Mouse (Mus musculus): ENCODE measurements around the gene Pxt1. TPM values are rescaled to one million over a fixed set of nuclear protein-coding genes. Genes with fewer than 3 reads are reported as not detected.

Pxt1 gene
- polyA plus RNA-seq, 1 experiment: not detected

GRCm38 (mm10) chr17:28960597-28960996 is 17.0 kb upstream of the Pxt1 start:
- Histone ChIP-seq H3K4me1 (ENCODE audit: control insufficient read depth, insufficient read depth, insufficient read length, low read length) (peaks cover under 1% of the 10 kb centered on the region; the same call in 1 of the 2 replicates), H3K27ac (replicated peaks; ENCODE audit: low read depth, low read length) (no peak overlapping the region), H3K4me3 (ENCODE audit: insufficient read depth, low read depth, low read length) (no peak overlapping the region)

GRCm38 (mm10) chr17:28954416-28954815 is 10.8 kb upstream of the Pxt1 start:
- 0 out of 2 replicates have a peak overlapping the region, but pooled peaks have one; percentile 88 for H3K27ac ChIP-seq (replicated peaks; ENCODE audit: low read depth, low read length)
- H3K4me1 ChIP-seq (ENCODE audit: control insufficient read depth, insufficient read depth, insufficient read length, low read length): peaks cover 16% of the 10 kb centered on the region; the same call in 1 of the 2 replicates
- peak overlapping the region; percentile 94; the same call in 1 of the 2 replicates for H3K4me3 ChIP-seq (ENCODE audit: insufficient read depth, low read depth, low read length)

- Histone ChIP-seq H3K4me1 (ENCODE audit: control insufficient read depth, insufficient read depth, insufficient read length, low read length) (peaks cover 16% of the 10 kb centered on the region; the same call in 1 of the 2 replicates), H3K4me3 (ENCODE audit: insufficient read depth, low read depth, low read length) (peak overlapping the region; percentile 94), H3K27ac (replicated peaks; ENCODE audit: low read depth, low read length) (peak overlapping the region; percentile 88)
These were observed 9.6 kb upstream of the Pxt1 start for GRCm38 (mm10) chr17:28953251-28953650.

- Histone ChIP-seq H3K4me3 (ENCODE audit: insufficient read depth, low read depth, low read length) (peak within 1 kb of the TSS; percentile 94), H3K4me1 (ENCODE audit: control insufficient read depth, insufficient read depth, insufficient read length, low read length) (peaks cover 16% of the 10 kb centered on the region; the same call in 1 of the 2 replicates), H3K27ac (replicated peaks; ENCODE audit: low read depth, low read length) (peak within 1 kb of the TSS; percentile 89)
These were observed 8.5 kb upstream of the Pxt1 start, which contains the start of gene Kctd20 for GRCm38 (mm10) chr17:28951831-28952799. Gene Kctd20, plus strand, starts transcription at chr17:28951950.

- Histone ChIP-seq H3K4me1 (ENCODE audit: control insufficient read depth, insufficient read depth, insufficient read length, low read length) (peaks cover 16% of the 10 kb centered on the region; the same call in 1 of the 2 replicates), H3K4me3 (ENCODE audit: insufficient read depth, low read depth, low read length) (no peak overlapping the region), H3K27ac (replicated peaks; ENCODE audit: low read depth, low read length) (no peak overlapping the region)
These were observed 7.1 kb upstream of the Pxt1 start for GRCm38 (mm10) chr17:28950751-28951150.

- Histone ChIP-seq H3K27ac (replicated peaks; ENCODE audit: low read depth, low read length) (no peak overlapping the region), H3K4me3 (ENCODE audit: insufficient read depth, low read depth, low read length) (no peak overlapping the region), H3K4me1 (ENCODE audit: control insufficient read depth, insufficient read depth, insufficient read length, low read length) (peaks cover under 1% of the 10 kb centered on the region; the same call in 1 of the 2 replicates)
These were observed 5.0 kb upstream of the Pxt1 start for GRCm38 (mm10) chr17:28948661-28949060.

- Histone ChIP-seq H3K4me3 (ENCODE audit: insufficient read depth, low read depth, low read length) (no peak overlapping the region), H3K4me1 (ENCODE audit: control insufficient read depth, insufficient read depth, insufficient read length, low read length) (no peaks in the 10 kb centered on the region)
These were observed 3.6 kb upstream of the Pxt1 start for GRCm38 (mm10) chr17:28947011-28947939.

GRCm38 (mm10) chr17:28944481-28944880 is 841 bp upstream of the Pxt1 start:
- no peak overlapping the region for H3K27ac ChIP-seq (replicated peaks; ENCODE audit: low read depth, low read length)
- H3K4me3 ChIP-seq (ENCODE audit: insufficient read depth, low read depth, low read length): no peak overlapping the region
- no peaks in the 10 kb centered on the region for H3K4me1 ChIP-seq (ENCODE audit: control insufficient read depth, insufficient read depth, insufficient read length, low read length)

More at GRCm38 (mm10) chr17:28947011-28947939, 3.6 kb upstream of the Pxt1 start:
- no peak overlapping the region for H3K27ac ChIP-seq (replicated peaks; ENCODE audit: low read depth, low read length)

- Histone ChIP-seq H3K27ac (replicated peaks; ENCODE audit: low read depth, low read length) (no peak overlapping the region), H3K4me1 (ENCODE audit: control insufficient read depth, insufficient read depth, insufficient read length, low read length) (no peaks in the 10 kb centered on the region), H3K4me3 (ENCODE audit: insufficient read depth, low read depth, low read length) (no peak overlapping the region)
These were observed 1.5 kb downstream of the Pxt1 start for GRCm38 (mm10) chr17:28942101-28942500.

- H3K4me3 ChIP-seq (ENCODE audit: insufficient read depth, low read depth, low read length): no peak overlapping the region
- no peak overlapping the region for H3K27ac ChIP-seq (replicated peaks; ENCODE audit: low read depth, low read length)
- no peaks in the 10 kb centered on the region for H3K4me1 ChIP-seq (ENCODE audit: control insufficient read depth, insufficient read depth, insufficient read length, low read length)
These were observed 2.7 kb downstream of the Pxt1 start for GRCm38 (mm10) chr17:28940776-28941555.

- Histone ChIP-seq H3K27ac (replicated peaks; ENCODE audit: low read depth, low read length) (no peak overlapping the region), H3K4me1 (ENCODE audit: control insufficient read depth, insufficient read depth, insufficient read length, low read length) (no peaks in the 10 kb centered on the region), H3K4me3 (ENCODE audit: insufficient read depth, low read depth, low read length) (no peak overlapping the region)
These were observed 6.9 kb downstream of the Pxt1 start for GRCm38 (mm10) chr17:28936622-28937345.

- H3K27ac ChIP-seq (replicated peaks; ENCODE audit: low read depth, low read length): no peak overlapping the region
- no peak overlapping the region for H3K4me3 ChIP-seq (ENCODE audit: insufficient read depth, low read depth, low read length)
- peaks cover 3% of the 10 kb centered on the region; the same call in 1 of the 2 replicates for H3K4me1 ChIP-seq (ENCODE audit: control insufficient read depth, insufficient read depth, insufficient read length, low read length)
These were observed 7.5 kb downstream of the Pxt1 start for GRCm38 (mm10) chr17:28936133-28936532.

GRCm38 (mm10) chr17:28934120-28934916 is 9.3 kb downstream of the Pxt1 start:
- peaks cover 5% of the 10 kb centered on the region; the same call in 1 of the 2 replicates for H3K4me1 ChIP-seq (ENCODE audit: control insufficient read depth, insufficient read depth, insufficient read length, low read length)
- H3K4me3 ChIP-seq (ENCODE audit: insufficient read depth, low read depth, low read length): no peak overlapping the region
- H3K27ac ChIP-seq (replicated peaks; ENCODE audit: low read depth, low read length): no peak overlapping the region

Data from brown adipose tissue, adult 24 weeks (tissue).